Mouse (Mus musculus) kidney, postnatal 36 days (tissue): ENCODE results near the gene Ssb.

ENCODE experiments used
- DNase-seq, 2 experiments: peaks; one replicate each; pipeline ENCODE4 v3.0.0; 2021 to 2022; ENCODE audit warnings: mixed read lengths in 2 of 2

Gene Ssb

DNA sequence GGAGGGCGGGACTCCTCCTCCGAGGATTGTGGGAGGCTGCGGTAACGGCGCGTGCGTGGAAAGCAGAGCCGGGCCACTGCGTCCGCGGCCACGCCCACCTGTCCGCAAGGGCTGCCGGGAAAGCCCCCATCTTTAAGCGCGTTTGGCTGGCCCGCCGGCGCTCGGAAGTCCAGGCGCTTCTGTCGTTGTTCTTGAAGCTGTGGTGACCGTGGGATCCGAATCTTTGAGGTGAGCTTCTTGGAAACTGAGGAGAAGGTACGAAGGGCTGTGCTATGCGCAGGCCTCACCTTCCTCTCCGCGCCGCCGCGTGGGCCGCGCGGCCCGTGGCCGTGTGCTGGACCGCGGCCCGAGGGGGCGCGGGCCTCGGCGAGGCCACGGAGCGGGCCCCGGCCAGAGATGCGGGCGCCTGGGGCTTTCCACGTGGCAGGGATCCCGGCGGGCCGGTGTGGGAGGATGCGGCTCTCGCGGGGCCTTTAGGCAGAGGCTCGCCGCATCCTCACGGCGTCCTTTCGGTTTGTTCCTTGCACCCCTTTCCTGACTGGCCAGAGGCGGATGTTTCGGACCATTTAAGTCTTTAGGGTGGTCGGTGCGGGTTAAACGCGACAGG, at the start of gene Ssb:
Gene Ssb, plus strand, starts transcription at position 78 of the 607 bp plus-strand sequence.
- peak; percentile 96 to 98 for DNase-seq

DNA sequence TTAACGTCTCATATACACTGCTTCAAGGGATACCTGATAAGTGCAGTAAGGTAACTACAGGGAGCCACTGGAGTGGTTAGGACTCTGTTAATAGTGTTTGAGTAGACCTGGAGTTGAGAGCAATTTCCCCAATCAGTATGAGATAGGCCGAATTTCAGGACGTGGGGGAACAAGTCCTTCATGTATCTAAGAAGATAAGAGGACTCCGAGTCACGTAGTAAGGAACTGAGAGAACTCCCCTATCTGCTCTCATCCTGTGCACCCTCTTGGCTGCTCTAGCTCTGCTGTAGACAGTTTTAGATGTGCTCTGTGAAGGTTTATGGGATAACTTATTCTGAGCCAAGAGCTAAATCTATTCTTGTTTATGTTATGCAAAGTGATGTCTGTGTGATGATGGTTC, 44.8 kb upstream of the Ssb start:
- DNase-seq, result no peak

DNA sequence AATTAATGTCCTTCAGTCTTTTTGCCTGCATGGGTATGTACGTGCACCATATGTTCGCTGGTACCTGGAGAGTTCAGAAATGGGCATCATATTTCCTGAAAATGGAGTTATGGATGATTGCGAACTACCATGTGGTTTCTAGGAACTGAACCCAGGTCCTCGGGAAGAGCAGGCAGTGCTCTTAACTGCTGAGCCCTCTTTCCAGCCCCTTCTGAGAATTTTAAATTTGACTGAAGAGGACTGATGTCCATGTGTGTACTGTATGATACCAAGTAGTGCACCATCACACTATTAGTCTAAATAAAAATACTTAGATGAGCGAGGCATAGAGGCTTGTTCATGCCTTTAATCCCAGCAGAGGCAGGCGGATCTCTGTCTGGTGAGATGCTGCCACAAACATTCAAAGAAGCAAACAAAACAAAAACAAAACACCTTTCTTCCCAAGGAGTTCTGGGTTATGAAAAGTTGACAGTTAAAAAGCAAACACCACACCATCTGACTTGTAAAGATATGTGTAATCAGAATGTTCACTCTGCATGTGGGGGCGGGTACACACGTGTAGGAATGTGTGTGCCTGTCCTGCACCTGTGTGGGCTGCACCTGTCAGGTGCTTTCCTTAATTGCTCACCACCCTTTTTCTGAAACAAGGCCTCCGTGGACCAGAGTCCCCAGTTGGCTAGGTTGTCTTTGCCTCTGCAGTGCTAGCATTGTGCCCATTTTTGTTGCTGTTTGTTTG, 42.8 kb upstream of the Ssb start:
- DNase-seq, result no peak

DNA sequence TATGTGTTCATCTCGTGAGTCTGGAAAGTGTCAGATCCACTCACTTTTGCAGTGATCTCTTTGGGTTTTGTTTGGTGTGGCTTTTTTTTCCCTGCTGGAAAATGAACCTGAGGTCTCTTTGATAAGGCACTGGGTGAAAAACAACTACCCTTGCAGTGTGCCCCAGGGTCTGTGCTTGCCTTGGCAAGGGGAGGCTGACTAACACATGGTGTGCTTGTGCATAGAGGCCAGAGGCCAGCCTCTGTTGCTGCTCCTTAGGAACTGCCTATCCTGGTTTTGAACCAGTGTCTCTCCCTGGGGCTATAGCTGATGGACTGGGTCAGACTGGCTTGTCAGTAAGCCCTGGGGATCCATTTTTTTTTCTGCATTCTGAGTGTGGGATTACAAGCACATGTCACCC, 41.2 kb upstream of the Ssb start:
- no peak for DNase-seq

DNA sequence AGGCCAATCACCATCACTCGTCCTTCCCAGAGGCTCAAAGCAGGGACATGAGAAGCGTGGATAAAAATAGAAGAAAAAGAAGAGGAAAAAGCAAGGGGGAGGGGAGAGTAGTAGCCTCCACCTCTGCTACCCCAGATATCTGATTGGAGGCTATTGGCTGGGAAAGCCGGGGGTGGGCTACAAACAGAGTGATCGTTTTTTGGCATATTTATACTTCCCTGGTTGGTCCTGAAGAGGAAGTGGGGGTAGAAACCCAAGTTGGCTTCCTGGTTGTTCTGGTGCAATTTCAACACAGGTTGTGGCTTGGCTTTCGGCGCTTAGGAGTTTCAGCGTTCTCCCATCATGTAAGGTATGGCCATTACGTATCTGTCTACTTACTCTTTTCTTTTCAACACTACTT, 39.7 kb upstream of the Ssb start, which contains the start of gene Klhl23:
Gene Klhl23, plus strand, starts transcription at position 234 of the 400 bp plus-strand sequence.
- no peak for DNase-seq

DNA sequence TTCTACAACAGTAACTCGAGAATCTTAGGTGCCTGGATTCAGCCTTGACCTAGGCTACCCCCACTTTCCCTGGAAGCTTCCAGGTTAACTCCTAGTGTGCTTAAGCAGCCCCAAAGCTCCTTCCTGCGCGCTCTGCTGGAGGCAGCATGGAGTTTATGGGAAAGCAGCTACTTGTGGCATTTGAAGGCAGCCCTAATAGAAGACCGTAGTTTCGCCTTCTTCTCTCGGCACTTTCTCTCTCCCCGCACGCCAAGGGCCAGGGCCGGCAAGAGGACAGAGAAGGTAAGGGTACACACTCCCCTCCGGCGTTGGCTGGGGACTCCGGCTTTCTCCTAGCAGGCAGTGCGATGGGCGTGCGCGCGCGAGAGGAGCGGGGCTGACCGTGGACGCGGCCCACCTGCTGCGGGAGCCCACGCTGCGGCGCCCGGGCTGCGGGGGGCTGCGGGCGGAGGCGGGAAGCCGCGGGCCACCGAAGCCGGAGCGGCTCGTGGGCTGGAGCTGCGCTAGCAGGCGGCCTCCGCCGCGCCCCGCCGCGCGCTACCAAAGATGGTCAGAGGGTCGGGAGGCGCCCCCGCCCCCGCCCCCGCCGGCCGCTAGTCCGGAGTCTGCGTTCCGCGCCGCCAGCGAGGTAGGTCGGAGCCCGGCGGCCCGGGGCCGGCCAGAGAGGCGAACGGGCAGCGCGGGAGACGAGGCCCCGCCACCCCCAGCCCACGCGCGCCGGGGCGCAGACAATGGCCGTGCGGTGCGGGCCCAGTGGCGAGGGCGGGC, 38.8 kb upstream of the Ssb start:
- DNase-seq, result peak; percentile 6 to 57

DNA sequence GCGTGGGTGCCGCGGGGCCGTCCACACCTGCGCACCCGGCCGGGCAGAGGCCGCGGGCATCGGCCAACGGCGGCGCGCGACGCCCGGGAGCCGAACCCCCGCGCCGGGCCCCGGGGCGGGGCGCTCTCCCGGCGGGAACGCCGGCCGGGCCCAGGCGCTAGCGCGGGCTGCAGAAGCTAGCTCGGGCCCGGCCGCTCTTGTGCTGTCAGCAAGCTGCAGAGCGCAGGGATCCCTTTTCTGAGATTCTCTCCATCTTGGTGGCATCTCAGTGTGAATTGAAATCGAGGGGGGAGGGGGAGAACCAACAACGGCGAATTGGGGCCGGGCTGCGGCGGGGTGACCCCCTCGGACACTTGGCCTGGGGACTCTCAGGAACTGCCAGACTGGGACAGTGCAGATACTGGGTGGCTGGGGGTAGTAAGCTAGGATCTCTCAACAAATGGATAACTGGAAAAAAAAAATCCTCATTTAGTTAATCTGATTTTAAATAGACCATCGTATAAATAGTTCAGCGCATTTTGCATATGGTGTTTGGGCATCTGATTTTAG, 38.2 kb upstream of the Ssb start:
- peak; percentile 4 to 57 for DNase-seq

DNA sequence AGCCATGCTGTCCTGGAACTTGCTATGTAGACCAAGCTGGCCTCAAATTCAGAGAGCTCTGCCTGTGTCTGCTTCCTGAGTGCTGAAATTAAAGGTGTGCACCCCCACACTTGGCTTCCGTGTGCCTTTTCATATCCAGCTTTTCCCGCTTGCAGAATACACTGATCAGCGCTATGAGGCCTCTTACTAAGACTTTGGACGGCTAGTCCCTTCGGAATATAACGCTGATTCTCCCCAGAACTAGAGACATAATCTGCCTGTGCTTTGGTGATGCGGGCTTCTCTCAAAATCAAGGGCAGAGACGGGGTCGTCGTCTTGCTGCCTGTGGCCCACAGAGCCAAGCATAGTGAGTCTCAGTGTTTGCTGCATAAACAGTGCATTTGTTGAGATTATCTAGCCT, 35.5 kb upstream of the Ssb start:
- DNase-seq, result no peak

DNA sequence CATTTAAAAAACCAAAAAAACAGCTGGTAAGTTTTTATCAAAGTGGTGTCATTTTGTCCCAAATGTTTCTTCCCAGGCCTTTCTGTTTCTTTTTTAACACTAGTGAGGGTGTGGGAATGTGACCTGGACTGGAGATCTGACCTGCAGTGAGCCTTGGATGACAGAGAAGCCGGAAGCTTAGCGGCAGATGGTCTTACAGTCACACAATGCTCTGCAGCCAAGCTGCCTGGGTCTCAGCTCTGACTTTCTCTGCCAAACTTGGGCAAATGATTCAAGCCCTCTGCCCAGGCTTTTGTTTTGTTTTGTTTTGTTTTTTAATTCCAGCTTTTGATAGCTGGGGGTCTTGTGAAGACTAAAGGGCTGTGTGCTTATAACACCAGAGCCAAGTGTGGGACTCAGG, 35.0 kb upstream of the Ssb start:
- DNase-seq, result peak; percentile 13 to 28

DNA sequence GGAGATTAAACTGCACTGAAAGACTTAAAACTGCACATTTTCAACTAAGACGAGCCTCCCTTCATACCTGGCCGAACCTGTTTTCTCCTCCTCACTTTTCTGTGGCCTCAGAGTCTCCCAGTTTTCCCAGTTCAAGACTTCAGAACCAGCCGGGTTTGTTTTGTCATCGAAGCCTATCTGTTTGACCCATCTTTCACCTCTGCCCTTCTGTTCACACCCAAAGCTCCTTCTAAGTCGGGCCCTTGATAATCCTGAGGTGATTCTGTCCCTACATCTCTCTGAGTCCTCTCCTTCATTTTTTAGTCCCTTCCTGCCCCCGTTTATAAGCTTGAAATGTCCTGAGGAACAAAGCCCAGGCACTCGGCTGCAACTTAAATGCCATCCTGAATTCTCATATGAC, 33.3 kb upstream of the Ssb start:
- DNase-seq, result no peak

DNA sequence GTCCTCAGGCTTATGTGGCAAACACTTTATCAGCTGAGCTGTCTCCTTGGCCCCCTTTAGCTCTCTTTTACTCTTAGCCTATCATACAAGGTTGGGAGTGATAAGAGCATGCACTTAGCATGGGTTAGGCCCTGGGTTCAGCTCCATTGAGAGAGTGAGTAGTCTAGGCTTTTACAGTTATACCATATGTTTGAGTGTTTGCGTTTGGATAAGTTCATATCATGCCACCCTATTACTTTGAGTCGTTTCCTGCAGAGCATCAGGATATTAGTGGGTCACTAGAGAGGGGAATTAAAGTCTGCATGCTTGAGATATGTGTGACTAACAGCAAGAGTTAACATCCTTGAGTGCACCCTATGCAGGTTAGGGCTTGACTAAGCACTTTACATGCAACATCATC, 31.7 kb upstream of the Ssb start:
- no peak for DNase-seq

DNA sequence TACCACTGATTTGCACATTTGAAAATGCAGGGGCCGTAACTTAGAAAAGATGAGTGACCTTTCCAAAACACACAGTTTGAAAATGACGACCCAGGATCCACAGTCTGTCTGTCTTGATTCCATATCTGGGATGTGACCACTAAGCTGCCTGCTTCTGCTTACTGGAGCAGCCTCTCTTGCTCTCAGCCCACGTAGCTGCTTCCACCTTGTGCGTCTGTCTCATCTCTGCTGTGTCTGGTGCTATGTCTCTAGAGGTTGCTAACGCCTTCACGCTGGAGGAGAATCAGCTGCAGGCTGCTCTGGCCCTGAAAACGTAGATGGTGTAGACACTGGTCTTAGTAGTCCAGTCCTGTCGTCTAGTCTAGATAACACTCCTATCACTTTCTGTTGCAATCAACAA, 31.2 kb upstream of the Ssb start:
- no peak for DNase-seq

DNA sequence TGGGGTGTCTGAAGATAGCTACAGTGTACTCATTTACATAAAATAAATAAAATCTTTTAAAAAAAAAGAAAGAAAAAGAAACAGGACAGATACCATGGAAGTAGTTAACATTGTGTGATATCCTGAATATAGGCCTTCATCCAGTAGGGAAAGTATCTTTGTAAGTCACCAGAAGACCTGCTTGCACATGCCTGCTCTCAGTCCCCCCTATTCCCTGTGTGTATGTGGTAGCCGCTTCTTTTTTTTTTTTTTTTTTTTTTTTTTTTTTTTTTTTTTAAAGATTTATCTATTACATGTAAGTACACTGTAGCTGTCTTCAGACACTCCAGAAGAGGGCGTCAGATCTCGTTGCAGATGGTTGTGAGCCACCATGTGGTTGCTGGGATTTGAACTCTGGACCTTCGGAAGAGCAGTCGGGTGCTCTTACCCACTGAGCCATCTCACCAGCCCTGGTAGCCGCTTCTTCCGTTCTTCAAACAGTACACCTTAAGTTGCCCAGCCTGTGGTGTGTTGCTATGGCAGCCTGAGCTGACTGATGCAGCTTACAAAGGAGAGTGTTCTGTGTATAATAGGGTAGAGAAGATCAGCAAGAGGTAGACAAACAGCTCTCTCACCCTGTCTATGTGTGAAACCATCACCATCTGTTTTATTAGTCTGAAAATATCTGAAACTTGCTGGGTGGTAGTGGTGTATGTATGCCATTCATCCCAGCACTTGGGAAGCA, 24.0 kb upstream of the Ssb start:
- no peak for DNase-seq

DNA sequence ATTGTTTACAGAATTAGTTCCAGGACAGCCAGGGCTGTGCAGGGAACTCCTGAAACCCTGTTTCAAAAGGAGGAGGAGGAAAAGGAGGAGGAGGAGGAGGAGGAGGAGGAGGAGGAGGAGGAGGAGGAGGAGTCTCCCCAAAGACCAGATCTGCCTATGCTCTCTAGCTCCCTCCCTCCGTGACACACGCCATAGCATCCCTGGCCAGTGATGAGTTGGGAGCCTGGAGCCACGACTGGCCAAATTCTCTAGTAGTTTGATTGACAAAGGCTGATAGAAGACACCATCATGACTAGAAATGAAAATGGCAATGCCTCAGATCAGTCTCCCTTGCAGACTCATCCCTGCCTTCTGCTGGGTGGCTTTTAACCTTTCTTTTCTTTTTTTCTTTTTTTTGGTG, 23.4 kb upstream of the Ssb start:
- no peak for DNase-seq

DNA sequence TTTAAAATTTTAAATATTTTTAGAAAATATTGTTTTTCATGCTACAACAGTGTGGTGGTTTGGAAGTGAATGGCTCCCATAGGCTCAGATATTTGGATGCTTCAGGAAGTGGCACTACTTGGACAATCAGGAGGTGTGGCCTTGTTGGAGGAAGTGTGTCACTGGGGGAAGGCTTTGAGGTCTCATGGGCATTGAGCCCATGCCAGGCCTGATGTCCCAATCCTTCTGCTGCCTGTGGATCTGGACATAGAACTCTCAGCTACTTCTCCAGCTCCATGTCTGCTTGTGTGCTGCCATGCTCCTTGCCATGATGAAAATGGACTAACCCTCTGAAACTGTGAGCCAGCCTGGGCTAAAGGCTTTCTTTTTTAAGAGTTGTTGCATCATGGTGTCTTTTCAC, 22.7 kb upstream of the Ssb start:
- no peak for DNase-seq

DNA sequence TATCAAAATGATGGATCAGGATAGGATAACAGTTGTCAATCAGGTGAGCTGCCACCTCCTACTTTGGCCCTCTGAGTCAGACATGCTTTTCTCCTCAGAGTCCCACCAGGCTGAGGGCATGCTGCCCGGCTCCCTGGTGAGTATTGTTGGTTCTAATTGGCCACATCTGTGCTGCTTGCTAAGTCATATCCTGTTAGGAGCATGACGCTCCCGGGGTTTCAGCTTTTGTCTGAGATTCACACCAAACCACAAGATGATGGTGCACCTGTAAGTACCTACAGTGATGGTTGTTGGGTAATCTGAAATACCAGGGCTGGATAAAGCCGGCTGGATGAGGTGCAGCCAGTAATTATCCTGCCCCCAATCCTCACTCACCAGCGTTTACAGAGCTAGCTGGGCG, 21.1 kb upstream of the Ssb start:
- no peak for DNase-seq

DNA sequence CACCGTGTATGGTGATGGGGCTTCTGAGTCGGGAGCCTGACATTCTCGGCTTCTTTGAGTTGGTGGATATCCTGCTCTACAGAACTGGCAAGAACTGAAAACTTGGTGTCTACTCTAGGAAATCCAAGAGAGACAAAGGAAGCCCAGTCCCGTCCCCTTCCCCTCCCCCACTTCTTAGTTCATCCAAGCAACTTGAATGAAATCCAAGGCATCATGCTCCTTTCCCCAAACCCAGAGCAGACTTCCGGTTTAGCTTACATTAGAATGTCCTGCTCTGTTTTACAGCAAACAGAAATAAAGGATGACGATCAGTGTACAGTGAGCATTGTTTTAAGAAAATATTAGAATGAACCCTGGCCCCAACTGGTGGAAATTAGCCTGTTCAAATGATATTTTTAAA, 12.1 kb upstream of the Ssb start:
- DNase-seq, result peak; percentile 16 to 24

DNA sequence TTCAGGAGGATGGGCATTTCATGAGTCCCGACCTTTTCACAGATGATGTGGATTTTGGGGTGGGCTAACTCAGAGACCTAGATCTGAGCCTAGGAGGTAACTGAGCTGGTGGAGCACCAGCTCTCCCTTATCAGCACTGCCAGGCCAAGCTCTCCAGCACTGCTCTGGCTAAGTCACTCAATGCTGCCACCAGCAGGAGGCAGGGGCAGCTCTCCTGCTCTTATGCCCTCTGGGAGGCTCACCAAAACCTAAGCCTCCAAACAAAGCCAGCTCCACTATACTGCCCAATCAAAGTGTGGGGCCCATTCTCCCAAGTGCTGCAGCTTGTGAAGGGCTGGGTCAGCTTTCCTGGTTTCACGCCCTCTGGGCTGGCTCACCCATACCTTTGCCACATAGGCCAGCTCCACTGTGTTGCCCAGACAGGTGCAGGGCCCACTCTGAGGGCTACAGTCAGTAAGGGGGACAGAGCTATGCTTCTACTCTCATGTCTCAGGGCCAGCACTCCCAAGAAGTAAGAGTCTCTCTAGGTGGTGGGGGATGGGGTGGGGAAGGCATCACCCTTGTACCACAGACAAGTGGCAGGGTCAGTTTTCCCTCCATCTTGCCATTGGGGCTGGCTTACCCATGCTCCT, 9.8 kb upstream of the Ssb start:
- no peak for DNase-seq

DNA sequence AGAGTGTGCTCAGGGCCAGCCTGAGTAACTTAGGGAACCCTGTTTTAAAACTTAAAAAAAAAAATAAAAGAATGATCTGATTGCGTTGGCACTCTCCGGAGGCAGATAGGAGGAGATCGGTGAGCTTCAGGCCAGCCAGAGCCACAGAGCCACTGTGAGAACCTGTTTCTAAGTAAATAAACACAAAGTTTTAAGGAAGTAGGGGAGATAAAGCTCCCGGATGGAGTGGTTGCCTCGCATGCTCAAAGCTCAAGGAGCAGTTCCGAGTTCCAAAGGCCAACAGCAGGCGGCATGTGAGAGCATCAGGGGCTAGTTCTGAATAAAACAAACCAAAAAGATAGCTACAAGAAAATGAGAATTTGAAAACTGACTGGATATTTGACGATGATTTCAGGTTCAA, 5.0 kb upstream of the Ssb start:
- DNase-seq, result peak; percentile 7 to 49

DNA sequence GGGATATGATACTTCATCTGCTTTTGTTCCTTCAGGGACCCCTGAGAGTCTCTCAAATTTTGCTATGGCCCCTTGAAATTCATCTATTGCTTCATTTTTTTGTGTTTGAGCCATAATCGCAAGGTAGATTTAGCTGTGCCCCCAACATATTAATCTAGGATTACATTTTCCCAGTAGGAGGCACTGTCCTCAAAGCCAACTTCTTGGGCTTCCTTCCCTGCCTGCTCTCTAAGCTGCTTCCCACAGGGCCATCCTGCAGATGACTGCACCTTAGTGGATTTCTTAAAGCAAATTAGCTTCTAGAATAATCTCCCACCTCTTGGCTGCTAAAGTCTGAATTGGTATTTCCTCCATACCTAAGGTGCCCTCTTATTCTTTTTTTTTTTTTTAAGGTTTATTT, 3.5 kb upstream of the Ssb start:
- no peak for DNase-seq

DNA sequence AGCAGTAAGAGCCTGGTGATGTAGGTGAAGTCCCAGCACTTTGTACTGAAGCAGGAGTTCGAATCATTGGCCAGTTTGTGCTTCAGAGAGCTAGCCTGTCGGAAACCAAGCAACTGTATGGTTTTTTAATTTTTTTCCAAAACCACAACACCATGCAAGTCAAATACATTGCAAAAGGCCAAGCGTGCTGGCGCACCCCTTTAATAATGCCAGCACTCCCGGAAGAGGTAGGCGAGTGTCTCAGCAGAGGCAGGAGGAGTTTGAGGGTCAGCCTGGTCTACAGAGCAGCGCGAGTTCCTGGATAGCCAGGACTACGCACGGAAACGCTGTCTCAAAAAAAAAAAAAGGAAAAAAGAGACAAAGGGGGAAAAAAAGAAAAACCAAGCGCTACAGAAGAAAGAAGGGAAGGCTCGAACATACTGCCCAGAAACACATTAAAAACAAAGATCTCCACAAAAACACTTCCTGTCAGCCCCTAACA, 350 bp upstream of the Ssb start:
- DNase-seq, result peak; percentile 25 to 45

DNA sequence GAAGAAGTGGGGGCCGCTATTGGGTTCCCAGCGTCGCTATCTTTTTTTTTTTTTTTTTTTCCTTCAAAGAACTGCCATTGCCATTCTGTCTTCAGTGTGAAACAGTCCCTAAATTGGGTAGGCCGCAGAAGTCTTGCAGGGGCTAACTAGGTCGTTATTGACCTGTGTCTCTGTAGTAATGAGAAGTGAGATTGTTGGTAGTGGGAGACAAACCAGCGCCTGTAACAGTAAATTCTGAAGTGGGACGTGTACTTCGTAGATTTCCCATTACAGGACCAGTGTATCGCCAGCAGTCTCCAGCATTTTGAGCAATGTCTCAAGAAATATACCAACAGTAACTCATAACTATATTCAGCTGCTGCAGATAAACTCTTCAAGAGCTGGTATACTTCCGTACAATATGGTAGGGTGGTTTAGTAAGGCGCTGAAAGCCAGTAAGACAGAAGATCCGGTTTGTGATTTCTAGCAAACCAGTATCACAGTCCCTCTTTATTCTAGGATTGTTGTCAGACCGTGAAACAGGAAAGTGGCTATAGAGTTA, 825 bp downstream of the Ssb start:
- no peak for DNase-seq
